ENCODE assay signal across 22 mouse cellular contexts in genomic region chr5:21412056-21412455, GRCm38 (mm10). TPM values are rescaled to one million over a fixed set of nuclear protein-coding genes. Genes with fewer than 3 reads are reported as not detected.
DNase-seq lines count a peak whose midpoint lies in the region; TF ChIP-seq lines count a peak whose summit lies in the region.
"Had no signal": no experiment of that assay in that cellular context is flagged by ENCODE, and none has a peak within 500 bp of the region (broad histone marks: within the 10 kb centered on the region; RNA-seq: fewer than 3 reads in every experiment).

No protein-coding gene starts in this region.

- no peak for TF ChIP-seq CTCF in bone marrow, adult 2 months (IDR thresholded peaks at IDR 0.05; ENCODE audit: control insufficient read depth, insufficient read depth, low read length)

- peaks cover 8% of the 10 kb centered on the region for H3K4me1 ChIP-seq in bone marrow, adult 2 months (ENCODE audit: control insufficient read depth, insufficient read depth, low read length)
- H3K4me1 ChIP-seq: hindbrain, embryonic 13.5 days; midbrain, embryonic 15.5 days; neural tube, embryonic 13.5 days had no signal

- 17% methylated on average over 5 of the region's 5 CpGs for WGBS in bone marrow, adult 2 months
- WGBS in macrophage (ENCODE audit: missing documents), result 23% methylated on average over 5 of the region's 5 CpGs

- no peak for TF ChIP-seq POLR2A in bone marrow, adult 2 months (IDR thresholded peaks at IDR 0.05; ENCODE audit: borderline replicate concordance, control insufficient read depth, low read depth, low read length)

- H3K4me3 ChIP-seq in bone marrow, adult 2 months (replicated peaks; ENCODE audit: control insufficient read depth, low read depth, low read length), result no peak overlapping the region
- no peak overlapping the region for H3K4me3 ChIP-seq in macrophage (ENCODE audit: inconsistent target)
- H3K4me3 ChIP-seq: heart, embryonic 13.5 days; hindbrain, embryonic 13.5 days; midbrain, embryonic 15.5 days; neural tube, embryonic 13.5 days had no signal

- DNase-seq in thymus, postnatal 0 days (ENCODE audit: low spot score), result peak; percentile 52
- DNase-seq in thymus, adult 18-20 months, result no peak
- no peak for DNase-seq in cerebellum, adult 9-11 months
- DNase-seq in kidney, adult 18-20 months, result no peak
- no peak for DNase-seq in adrenal gland, postnatal 4 days (ENCODE audit: low spot score in 2 of 2)
- DNase-seq: adrenal gland, postnatal 25 days; cerebellum, adult 11 months; forebrain, postnatal 0 days; gastrocnemius, postnatal 25 days; layer of hippocampus, postnatal 36 days; lung, postnatal 10 days had no signal

- H3K27ac ChIP-seq in bone marrow, adult 2 months (ENCODE audit: control insufficient read depth, insufficient read depth, low read depth, low read length, poor library complexity), result peak overlapping the region; percentile 66; the same call in 1 of the 2 replicates
- peak overlapping the region; percentile 87 for H3K27ac ChIP-seq in macrophage
- H3K27ac ChIP-seq: heart, embryonic 13.5 days; hindbrain, embryonic 13.5 days; midbrain, embryonic 15.5 days; neural tube, embryonic 13.5 days had no signal

- no peaks in the 10 kb centered on the region for H3K36me3 ChIP-seq in macrophage (ENCODE audit: inconsistent target)
- H3K36me3 ChIP-seq: heart, embryonic 13.5 days; hindbrain, embryonic 13.5 days; midbrain, embryonic 15.5 days; neural tube, embryonic 13.5 days had no signal

- H3K79me2 ChIP-seq in macrophage (ENCODE audit: inconsistent target), result no peaks in the 10 kb centered on the region

RNA-seq across cellular contexts. Expression of gene Ccdc146, which starts 12.4 kb away (rescaled TPM):
- 0.21 TPM in 1 of 2 replicates, not detected in the other for polyA plus RNA-seq in thymus, postnatal 0 days (2015; fragmentation: Nextera tagmentation; extraction: Ambion mirVana)
- polyA plus RNA-seq in bone marrow, adult 2 months (2011; ENCODE audit: insufficient read depth, insufficient read length, low replicate concordance, missing spikeins), result not detected in 2 replicates
- total RNA-seq in macrophage (2018; cell fraction: chromatin; rRNA removed), result 1 to 10 TPM in 13 of 26 experiments, under 1 TPM in 3, not detected in 10; 0.25 to 5.5 (median 2.2) TPM
- total RNA-seq in macrophage (2018; cell fraction: cytosol; rRNA removed), result 1 to 10 TPM in 5 of 26 experiments, under 1 TPM in 13, not detected in 8; 0.05 to 1.8 (median 0.70) TPM
- total RNA-seq in macrophage (2018; cell fraction: nucleus; rRNA removed), result 1 to 10 TPM in 13 of 26 experiments, under 1 TPM in 4, not detected in 9; 0.20 to 3.5 (median 1.5) TPM
- polyA plus RNA-seq in macrophage (2018), result 0.19 TPM in 1 of 3 replicates, not detected in the others
- total RNA-seq in adrenal gland, postnatal 4 days (2021), result under 1 TPM; 0.14 to 0.17 TPM
- total RNA-seq: ES-E14 had no signal
- polyA plus RNA-seq: kidney, adult 2 months; large intestine, adult 2 months; limb, embryonic 11.5 days; thymus, adult 2 months had no signal

RNA-seq across cellular contexts. Expression of gene Fam185a, which starts 12.7 kb away (rescaled TPM):
- 4.9 and 5.2 TPM in 2 replicates for polyA plus RNA-seq in thymus, postnatal 0 days (2015; fragmentation: Nextera tagmentation; extraction: Ambion mirVana)
- polyA plus RNA-seq in bone marrow, adult 2 months (2011; ENCODE audit: insufficient read depth, insufficient read length, low replicate concordance, missing spikeins), result 1.2 and 4.6 TPM in 2 replicates
- total RNA-seq in macrophage (2018; cell fraction: chromatin; rRNA removed), result 10 to 100 TPM in 8 of 26 experiments, 1 to 10 TPM in 16, under 1 TPM in 2; 0.39 to 16.4 (median 7.5) TPM
- 1 to 10 TPM in 25 of 26 experiments, under 1 TPM in 1; 0.99 to 2.8 (median 1.8) TPM for total RNA-seq in macrophage (2018; cell fraction: cytosol; rRNA removed)
- 10 to 100 TPM in 1 of 26 experiments, 1 to 10 TPM in 25; 1.4 to 12.7 (median 6.0) TPM for total RNA-seq in macrophage (2018; cell fraction: nucleus; rRNA removed)
- polyA plus RNA-seq in macrophage (2018), result 1.7 to 3.0 TPM (median 1.8 TPM) in 3 replicates
- total RNA-seq in adrenal gland, postnatal 4 days (2021), result 10 to 100 TPM; 11.9 TPM

RNA-seq across cellular contexts. Expression of gene Fgl2, which starts 39.6 kb away (rescaled TPM):
- 4.5 and 4.8 TPM in 2 replicates for polyA plus RNA-seq in thymus, postnatal 0 days (2015; fragmentation: Nextera tagmentation; extraction: Ambion mirVana)
- 1.7 and 5.3 TPM in 2 replicates for polyA plus RNA-seq in bone marrow, adult 2 months (2011; ENCODE audit: insufficient read depth, insufficient read length, low replicate concordance, missing spikeins)
- 100 to 1,000 TPM in 13 of 26 experiments, 10 to 100 TPM in 7, 1 to 10 TPM in 6; 3.4 to 423 (median 94.6) TPM for total RNA-seq in macrophage (2018; cell fraction: chromatin; rRNA removed)
- total RNA-seq in macrophage (2018; cell fraction: cytosol; rRNA removed), result 1,000 to 10,000 TPM in 7 of 26 experiments, 100 to 1,000 TPM in 7, 10 to 100 TPM in 12; 52.5 to 1,633 (median 354) TPM
- 1,000 to 10,000 TPM in 12 of 26 experiments, 100 to 1,000 TPM in 9, 10 to 100 TPM in 5; 39.4 to 2,545 (median 553) TPM for total RNA-seq in macrophage (2018; cell fraction: nucleus; rRNA removed)
- polyA plus RNA-seq in macrophage (2018), result 22.6 to 148 TPM (median 48.4 TPM) in 3 replicates
- total RNA-seq in adrenal gland, postnatal 4 days (2021), result 1 to 10 TPM; 6.5 to 6.9 TPM
